8 mouse cellular contexts compared by ENCODE assay signal in the genomic region with DNA sequence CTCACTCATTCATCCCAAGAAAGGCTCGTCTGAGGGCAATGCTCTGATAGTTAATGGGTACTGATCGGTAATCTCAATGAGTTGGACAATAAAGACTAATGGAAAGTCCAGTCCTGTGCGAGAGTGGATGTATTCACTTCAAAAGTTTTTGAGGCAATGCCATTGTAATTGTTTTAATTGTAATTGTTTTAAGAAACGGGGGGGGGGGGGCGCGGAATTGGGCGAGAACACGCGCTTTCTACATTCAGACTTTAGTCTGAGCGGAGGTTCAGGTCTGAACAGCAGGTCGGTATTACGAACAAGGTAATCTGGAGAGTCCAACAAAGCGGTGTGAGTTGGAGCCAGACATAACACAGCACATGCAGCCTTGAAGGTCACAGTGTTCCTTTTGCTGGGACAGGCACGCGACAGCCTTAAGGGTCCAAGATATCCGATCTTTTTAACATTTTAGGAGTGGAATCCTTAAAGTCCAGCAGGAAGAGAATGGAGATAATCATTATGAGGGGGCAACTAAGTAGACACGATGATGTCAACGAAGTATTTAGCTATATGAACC. TPM values are rescaled to one million over a fixed set of nuclear protein-coding genes. Genes with fewer than 3 reads are reported as not detected.
A peak's percentile ranks its signal among the peaks of the same experiment; 100 is the strongest.
DNase-seq lines count a peak whose midpoint lies in the region; ATAC-seq and TF ChIP-seq lines count a peak whose summit lies in the region.

No protein-coding gene starts in this region.

- peak overlapping the region; percentile 95 for H3K9ac ChIP-seq in embryonic facial prominence, embryonic 11.5 days (replicated peaks; ENCODE audit: low read length)
- H3K9ac ChIP-seq in hindbrain, postnatal 0 days (replicated peaks; ENCODE audit: low read length), result peak overlapping the region; percentile 94
- peak overlapping the region; percentile 96 for H3K9ac ChIP-seq in liver, embryonic 15.5 days

- TF ChIP-seq CTCF in lung, adult 2 months (IDR thresholded peaks at IDR 0.05; ENCODE audit: insufficient read depth, low read length), result no peak
- no peak for TF ChIP-seq CTCF in hindbrain, postnatal 0 days (IDR thresholded peaks at IDR 0.05; ENCODE audit: low read depth)

- peaks cover 9% of the 10 kb centered on the region for H3K4me1 ChIP-seq in lung, adult 2 months (ENCODE audit: control insufficient read depth, insufficient read depth, low read length)
- no peaks in the 10 kb centered on the region for H3K4me1 ChIP-seq in embryonic facial prominence, embryonic 11.5 days (ENCODE audit: control insufficient read depth, insufficient read depth, low read length)
- H3K4me1 ChIP-seq in hindbrain, postnatal 0 days (ENCODE audit: insufficient read depth, low read length), result peaks cover 4% of the 10 kb centered on the region; the same call in 1 of the 2 replicates
- H3K4me1 ChIP-seq in liver, embryonic 15.5 days (replicated peaks), result peaks cover 33% of the 10 kb centered on the region

- 5% methylated on average over 18 of the region's 18 CpGs for WGBS in lung, adult 2 months
- WGBS in embryonic facial prominence, embryonic 11.5 days, result 4% methylated on average over 18 of the region's 18 CpGs
- 3% methylated on average over 18 of the region's 18 CpGs for WGBS in hindbrain, postnatal 0 days
- 4% methylated on average over 18 of the region's 18 CpGs for WGBS in liver, embryonic 15.5 days (ENCODE audit: insufficient replicate concordance)

- intact Hi-C loops in left cerebral cortex, postnatal 10 days (cut with DNase I), result no loop called here

- peak overlapping the region; percentile 73 for H3K4me2 ChIP-seq in embryonic facial prominence, embryonic 11.5 days (ENCODE audit: low read depth, low read length)
- peak overlapping the region; percentile 79 for H3K4me2 ChIP-seq in hindbrain, postnatal 0 days (ENCODE audit: low read depth, low read length)
- peak overlapping the region; percentile 97 for H3K4me2 ChIP-seq in liver, embryonic 15.5 days

- no peaks in the 10 kb centered on the region for H3K27me3 ChIP-seq in embryonic facial prominence, embryonic 11.5 days (ENCODE audit: control insufficient read depth, insufficient read depth, low read length)
- no peaks in the 10 kb centered on the region for H3K27me3 ChIP-seq in hindbrain, postnatal 0 days (ENCODE audit: insufficient read depth, low read length)
- H3K27me3 ChIP-seq in liver, embryonic 15.5 days, result no peaks in the 10 kb centered on the region

- no peaks in the 10 kb centered on the region for H3K9me3 ChIP-seq in embryonic facial prominence, embryonic 11.5 days (replicated peaks; ENCODE audit: control insufficient read depth, low read length)
- no peaks in the 10 kb centered on the region for H3K9me3 ChIP-seq in hindbrain, postnatal 0 days (ENCODE audit: low read length)
- no peaks in the 10 kb centered on the region for H3K9me3 ChIP-seq in liver, embryonic 15.5 days (replicated peaks)

- no peak for DNase-seq in lung, adult 2 months
- no peak for DNase-seq in lung, postnatal 10 days
- peak; percentile 35 for DNase-seq in embryonic facial prominence, embryonic 11.5 days (ENCODE audit: low spot score)
- peak; percentile 11 for DNase-seq in hindbrain, postnatal 0 days (ENCODE audit: low spot score)
- DNase-seq in left cerebral cortex, postnatal 10 days (ENCODE audit: extremely low spot score in 1 of 2, low spot score in 2 of 2), result no peak
- no peak for DNase-seq in urinary bladder, adult 18-20 months (ENCODE audit: low spot score in 2 of 2)
- DNase-seq in thymus, postnatal 10 days (ENCODE audit: low spot score in 2 of 2), result no peak

- H3K27ac ChIP-seq in embryonic facial prominence, embryonic 11.5 days (replicated peaks; ENCODE audit: low read depth, low read length), result peak overlapping the region; percentile 91
- H3K27ac ChIP-seq in hindbrain, postnatal 0 days, result peak overlapping the region; percentile 98
- peak overlapping the region; percentile 89 for H3K27ac ChIP-seq in liver, embryonic 15.5 days (replicated peaks)

- no peak for ATAC-seq in embryonic facial prominence, embryonic 11.5 days (replicated peaks; ENCODE audit: insufficient number of reproducible peaks, low FRiP score, low TSS enrichment, low read depth)
- no peak for ATAC-seq in hindbrain, postnatal 0 days
- no peak for ATAC-seq in liver, embryonic 15.5 days (ENCODE audit: insufficient read depth)

- peaks cover 2% of the 10 kb centered on the region; the same call in 1 of the 2 replicates for H3K36me3 ChIP-seq in embryonic facial prominence, embryonic 11.5 days (replicated peaks; ENCODE audit: control insufficient read depth, insufficient read depth, low read depth, low read length)
- 0 out of 2 replicates have a peak, but pooled peaks cover 3% of the 10 kb centered on the region for H3K36me3 ChIP-seq in hindbrain, postnatal 0 days (ENCODE audit: insufficient read depth, low read length)
- H3K36me3 ChIP-seq in liver, embryonic 15.5 days (replicated peaks), result peaks cover 17% of the 10 kb centered on the region

- H3K4me3 ChIP-seq in lung, adult 2 months (replicated peaks; ENCODE audit: extremely low read depth, low read depth, low read length), result peak overlapping the region; percentile 99
- H3K4me3 ChIP-seq in embryonic facial prominence, embryonic 11.5 days (ENCODE audit: low read depth, low read length), result peak overlapping the region; percentile 89
- H3K4me3 ChIP-seq in hindbrain, postnatal 0 days (ENCODE audit: low read length), result peak overlapping the region; percentile 76
- peak overlapping the region; percentile 95 for H3K4me3 ChIP-seq in liver, embryonic 15.5 days (replicated peaks)

- TF ChIP-seq POLR2A in lung, adult 2 months (IDR thresholded peaks at IDR 0.05; ENCODE audit: borderline replicate concordance, extremely low read depth, low read depth, low read length), result no peak

RNA-seq across cellular contexts. Expression of a gene that starts 1.0 kb away (rescaled TPM):
- polyA plus RNA-seq in lung, adult 2 months (2012; rRNA removed), result 6.5 and 11.2 TPM in 2 replicates
- polyA plus RNA-seq in embryonic facial prominence, embryonic 11.5 days (2014; fragmentation: Nextera tagmentation; extraction: Ambion mirVana), result 46.6 and 46.7 TPM in 2 replicates
- total RNA-seq in hindbrain, postnatal 0 days (2014; rRNA removed), result 21.1 and 27.7 TPM in 2 replicates
- 26.3 and 29.6 TPM in 2 replicates for polyA plus RNA-seq in hindbrain, postnatal 0 days (2015; fragmentation: Nextera tagmentation; extraction: Ambion mirVana)
- polyA plus RNA-seq in liver, embryonic 15.5 days (2015; fragmentation: Nextera tagmentation; extraction: Ambion mirVana), result 12.1 and 12.5 TPM in 2 replicates
- total RNA-seq in left cerebral cortex, postnatal 10 days (2021), result 10 to 100 TPM; 41.5 to 44.3 TPM

RNA-seq across cellular contexts. Expression of a gene that starts 36.0 kb away (rescaled TPM):
- 0.62 and 0.68 TPM in 2 replicates for polyA plus RNA-seq in lung, adult 2 months (2012; rRNA removed)
- 1.5 and 1.6 TPM in 2 replicates for polyA plus RNA-seq in embryonic facial prominence, embryonic 11.5 days (2014; fragmentation: Nextera tagmentation; extraction: Ambion mirVana)
- 9.8 and 10.3 TPM in 2 replicates for total RNA-seq in hindbrain, postnatal 0 days (2014; rRNA removed)
- 7.4 and 8.0 TPM in 2 replicates for polyA plus RNA-seq in hindbrain, postnatal 0 days (2015; fragmentation: Nextera tagmentation; extraction: Ambion mirVana)
- 0.09 and 0.10 TPM in 2 replicates for polyA plus RNA-seq in liver, embryonic 15.5 days (2015; fragmentation: Nextera tagmentation; extraction: Ambion mirVana)
- 10 to 100 TPM; 15.2 to 16.3 TPM for total RNA-seq in left cerebral cortex, postnatal 10 days (2021)

RNA-seq across cellular contexts. Expression of a gene that starts 38.4 kb away (rescaled TPM):
- not detected in 2 replicates for polyA plus RNA-seq in lung, adult 2 months (2012; rRNA removed)
- polyA plus RNA-seq in embryonic facial prominence, embryonic 11.5 days (2014; fragmentation: Nextera tagmentation; extraction: Ambion mirVana), result not detected in 2 replicates
- total RNA-seq in hindbrain, postnatal 0 days (2014; rRNA removed), result 0.47 TPM in 1 of 2 replicates, not detected in the other
- polyA plus RNA-seq in hindbrain, postnatal 0 days (2015; fragmentation: Nextera tagmentation; extraction: Ambion mirVana), result not detected in 2 replicates
- not detected in 2 replicates for polyA plus RNA-seq in liver, embryonic 15.5 days (2015; fragmentation: Nextera tagmentation; extraction: Ambion mirVana)
- not detected for total RNA-seq in left cerebral cortex, postnatal 10 days (2021)

RNA-seq across cellular contexts. Expression of a gene that starts 44.1 kb away (rescaled TPM):
- 0.34 TPM in 1 of 2 replicates, not detected in the other for polyA plus RNA-seq in lung, adult 2 months (2012; rRNA removed)
- not detected in 2 replicates for polyA plus RNA-seq in embryonic facial prominence, embryonic 11.5 days (2014; fragmentation: Nextera tagmentation; extraction: Ambion mirVana)
- not detected in 2 replicates for total RNA-seq in hindbrain, postnatal 0 days (2014; rRNA removed)
- not detected in 2 replicates for polyA plus RNA-seq in hindbrain, postnatal 0 days (2015; fragmentation: Nextera tagmentation; extraction: Ambion mirVana)
- polyA plus RNA-seq in liver, embryonic 15.5 days (2015; fragmentation: Nextera tagmentation; extraction: Ambion mirVana), result not detected in 2 replicates
- not detected for total RNA-seq in left cerebral cortex, postnatal 10 days (2021)

Comparison
In these comparisons a context has a peak if more than half of its experiments do, and no peak if none do; other contexts are left out.
1. DNase-seq: peak in embryonic facial prominence, embryonic 11.5 days (single experiment) and hindbrain, postnatal 0 days (single experiment); none in lung, adult 2 months (single experiment), lung, postnatal 10 days (single experiment), left cerebral cortex, postnatal 10 days (0 of 2), urinary bladder, adult 18-20 months (0 of 2) and thymus, postnatal 10 days (0 of 2).
2. Peak in every context shown above with its lines, with median percentiles within 50 percentile points of each other: H3K4me3 ChIP-seq, H3K27ac ChIP-seq, H3K4me2 ChIP-seq and H3K9ac ChIP-seq.